Mouse (Mus musculus): ENCODE results near the gene Slc16a10. TPM values are rescaled to one million over a fixed set of nuclear protein-coding genes. Genes with fewer than 3 reads are reported as not detected.

The Slc16a10 gene
- polyA plus RNA-seq, 1 experiment from 2014 or later: 6.3 TPM

GRCm38 (mm10) chr10:40070684-40071083 is 71.4 kb downstream of the Slc16a10 start:
- 76% methylated on average over 9 of the region's 9 CpGs for WGBS
- no peaks in the 10 kb centered on the region for H3K27me3 ChIP-seq (ENCODE audit: poor library complexity, severe bottlenecking)
- H3K36me3 ChIP-seq (replicated peaks): no peaks in the 10 kb centered on the region
- peaks cover 37% of the 10 kb centered on the region for H3K4me1 ChIP-seq
- H3K27ac ChIP-seq: no peak overlapping the region
- DNase-seq (ENCODE audit: extremely low spot score, low spot score): no peak
- no peak overlapping the region for H3K4me3 ChIP-seq
- no peaks in the 10 kb centered on the region for H3K9me3 ChIP-seq

- H3K9me3 ChIP-seq: no peaks in the 10 kb centered on the region
- no peak overlapping the region for H3K27ac ChIP-seq
- H3K4me1 ChIP-seq: peaks cover 52% of the 10 kb centered on the region
- H3K36me3 ChIP-seq (replicated peaks): no peaks in the 10 kb centered on the region
- WGBS: 76% methylated on average over 4 of the region's 4 CpGs
- no peak overlapping the region for H3K4me3 ChIP-seq
- DNase-seq (ENCODE audit: extremely low spot score, low spot score): no peak
- no peaks in the 10 kb centered on the region for H3K27me3 ChIP-seq (ENCODE audit: poor library complexity, severe bottlenecking)
Measured at GRCm38 (mm10) chr10:40069270-40069669, 72.8 kb downstream of the Slc16a10 start.

DNA sequence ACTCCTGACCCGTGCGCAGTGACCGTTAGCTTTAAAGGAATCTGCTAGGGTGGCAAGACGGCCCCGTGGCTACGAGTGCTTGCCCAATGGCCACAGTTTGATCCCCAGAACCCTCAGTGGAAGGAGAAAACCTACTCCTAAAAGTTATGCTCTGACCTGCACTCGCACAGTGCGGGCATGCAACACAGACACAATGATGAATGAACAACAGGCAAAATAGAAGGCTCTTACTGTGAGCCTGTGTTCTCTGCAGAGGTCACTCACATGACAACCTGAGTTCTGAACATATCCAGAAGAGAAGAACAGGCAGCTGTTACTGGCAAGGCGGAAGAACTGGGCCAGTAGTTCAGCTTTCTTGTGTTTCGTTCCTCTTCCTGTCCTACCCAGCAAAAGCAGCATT is 73.5 kb downstream of the Slc16a10 start:
- Histone ChIP-seq H3K4me1 (peaks cover 54% of the 10 kb centered on the region), H3K27ac (0 out of 2 replicates have a peak overlapping the region, but pooled peaks have one; percentile 25), H3K9me3 (no peaks in the 10 kb centered on the region), H3K4me3 (no peak overlapping the region), H3K27me3 (ENCODE audit: poor library complexity, severe bottlenecking) (no peaks in the 10 kb centered on the region), H3K36me3 (replicated peaks) (no peaks in the 10 kb centered on the region)
- 83% methylated on average over 10 of the region's 10 CpGs for WGBS
- DNase-seq (ENCODE audit: extremely low spot score, low spot score): no peak

GRCm38 (mm10) chr10:40067529-40067928 is 74.5 kb downstream of the Slc16a10 start:
- no peak for DNase-seq (ENCODE audit: extremely low spot score, low spot score)
- Histone ChIP-seq H3K36me3 (replicated peaks) (no peaks in the 10 kb centered on the region), H3K27ac (no peak overlapping the region), H3K9me3 (no peaks in the 10 kb centered on the region), H3K27me3 (ENCODE audit: poor library complexity, severe bottlenecking) (no peaks in the 10 kb centered on the region), H3K4me1 (peaks cover 63% of the 10 kb centered on the region), H3K4me3 (no peak overlapping the region)
- 35% methylated on average over 1 of the region's 1 CpGs for WGBS

DNA sequence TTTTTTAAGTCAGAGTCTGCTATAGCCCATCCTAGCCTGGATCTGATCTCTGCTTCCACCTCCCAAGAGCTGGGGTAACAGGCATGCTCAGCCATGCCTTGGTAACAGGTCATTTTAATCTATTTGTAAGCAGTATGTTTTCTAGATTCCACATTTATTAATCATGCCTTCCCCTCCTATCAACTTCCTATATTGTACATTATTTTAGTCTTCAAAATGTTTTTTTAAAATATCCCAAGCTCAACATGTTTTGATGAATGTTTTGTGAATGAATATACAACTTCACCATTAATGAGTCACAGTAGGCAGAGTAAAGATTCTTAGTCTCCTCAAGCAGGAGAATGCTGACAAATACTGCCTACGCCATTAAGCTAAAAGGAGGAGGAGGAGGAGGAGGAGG is 75.0 kb downstream of the Slc16a10 start:
- H3K9me3 ChIP-seq: no peaks in the 10 kb centered on the region
- H3K4me1 ChIP-seq: peaks cover 67% of the 10 kb centered on the region
- 20% methylated on average over 1 of the region's 1 CpGs for WGBS
- H3K27me3 ChIP-seq (ENCODE audit: poor library complexity, severe bottlenecking): no peaks in the 10 kb centered on the region
- no peaks in the 10 kb centered on the region for H3K36me3 ChIP-seq (replicated peaks)
- no peak overlapping the region for H3K4me3 ChIP-seq
- DNase-seq (ENCODE audit: extremely low spot score, low spot score): no peak
- no peak overlapping the region for H3K27ac ChIP-seq

GRCm38 (mm10) chr10:40065357-40065756 is 76.7 kb downstream of the Slc16a10 start:
- Histone ChIP-seq H3K9me3 (no peaks in the 10 kb centered on the region), H3K27ac (peak overlapping the region; percentile 72), H3K4me3 (no peak overlapping the region), H3K36me3 (replicated peaks) (no peaks in the 10 kb centered on the region), H3K27me3 (ENCODE audit: poor library complexity, severe bottlenecking) (no peaks in the 10 kb centered on the region), H3K4me1 (peaks cover 60% of the 10 kb centered on the region)
- WGBS: 11% methylated on average over 3 of the region's 3 CpGs
- DNase-seq (ENCODE audit: extremely low spot score, low spot score): no peak

- WGBS: 29% methylated on average over 5 of the region's 5 CpGs
- no peaks in the 10 kb centered on the region for H3K36me3 ChIP-seq (replicated peaks)
- no peak overlapping the region for H3K27ac ChIP-seq
- no peaks in the 10 kb centered on the region for H3K9me3 ChIP-seq
- peaks cover 46% of the 10 kb centered on the region for H3K4me1 ChIP-seq
- H3K4me3 ChIP-seq: no peak overlapping the region
- no peak for DNase-seq (ENCODE audit: extremely low spot score, low spot score)
- H3K27me3 ChIP-seq (ENCODE audit: poor library complexity, severe bottlenecking): no peaks in the 10 kb centered on the region
Measured at GRCm38 (mm10) chr10:40063291-40063890, 78.7 kb downstream of the Slc16a10 start.

- DNase-seq (ENCODE audit: extremely low spot score, low spot score): no peak
- Histone ChIP-seq H3K36me3 (replicated peaks) (no peaks in the 10 kb centered on the region), H3K4me3 (no peak overlapping the region), H3K27me3 (ENCODE audit: poor library complexity, severe bottlenecking) (no peaks in the 10 kb centered on the region), H3K27ac (no peak overlapping the region), H3K9me3 (no peaks in the 10 kb centered on the region), H3K4me1 (peaks cover 41% of the 10 kb centered on the region)
- WGBS: 31% methylated on average over 6 of the region's 6 CpGs
Measured at GRCm38 (mm10) chr10:40062812-40063211, 79.2 kb downstream of the Slc16a10 start.

- Histone ChIP-seq H3K27me3 (ENCODE audit: poor library complexity, severe bottlenecking) (no peaks in the 10 kb centered on the region), H3K27ac (no peak overlapping the region), H3K4me3 (no peak overlapping the region), H3K36me3 (replicated peaks) (no peaks in the 10 kb centered on the region), H3K9me3 (no peaks in the 10 kb centered on the region), H3K4me1 (peaks cover 34% of the 10 kb centered on the region)
- no peak for DNase-seq (ENCODE audit: extremely low spot score, low spot score)
- 83% methylated on average over 5 of the region's 5 CpGs for WGBS
Measured at GRCm38 (mm10) chr10:40061926-40062325, 80.1 kb downstream of the Slc16a10 start.

GRCm38 (mm10) chr10:40058786-40059120 is 83.3 kb downstream of the Slc16a10 start:
- 86% methylated on average over 3 of the region's 3 CpGs for WGBS
- no peaks in the 10 kb centered on the region for H3K9me3 ChIP-seq
- DNase-seq (ENCODE audit: extremely low spot score, low spot score): no peak
- no peaks in the 10 kb centered on the region for H3K36me3 ChIP-seq (replicated peaks)
- peaks cover 13% of the 10 kb centered on the region for H3K4me1 ChIP-seq
- no peak overlapping the region for H3K4me3 ChIP-seq
- H3K27me3 ChIP-seq (ENCODE audit: poor library complexity, severe bottlenecking): no peaks in the 10 kb centered on the region
- no peak overlapping the region for H3K27ac ChIP-seq

GRCm38 (mm10) chr10:40058062-40058785 is 83.8 kb downstream of the Slc16a10 start:
- Histone ChIP-seq H3K9me3 (no peaks in the 10 kb centered on the region), H3K4me3 (no peak overlapping the region), H3K36me3 (replicated peaks) (no peaks in the 10 kb centered on the region), H3K27me3 (ENCODE audit: poor library complexity, severe bottlenecking) (no peaks in the 10 kb centered on the region), H3K4me1 (peaks cover 10% of the 10 kb centered on the region), H3K27ac (no peak overlapping the region)
- no peak for DNase-seq (ENCODE audit: extremely low spot score, low spot score)
- WGBS: 63% methylated on average over 6 of the region's 6 CpGs

- peaks cover 4% of the 10 kb centered on the region for H3K4me1 ChIP-seq
- no peak for DNase-seq (ENCODE audit: extremely low spot score, low spot score)
- no peaks in the 10 kb centered on the region for H3K36me3 ChIP-seq (replicated peaks)
- H3K27ac ChIP-seq: no peak overlapping the region
- no peaks in the 10 kb centered on the region for H3K27me3 ChIP-seq (ENCODE audit: poor library complexity, severe bottlenecking)
- no peaks in the 10 kb centered on the region for H3K9me3 ChIP-seq
- WGBS: 76% methylated on average over 2 of the region's 2 CpGs
- H3K4me3 ChIP-seq: no peak overlapping the region
Measured at GRCm38 (mm10) chr10:40057615-40058014, 84.4 kb downstream of the Slc16a10 start.

- 92% methylated on average over 8 of the region's 8 CpGs for WGBS
Measured at GRCm38 (mm10) chr10:40054455-40054854, 87.6 kb downstream of the Slc16a10 start.

More at GRCm38 (mm10) chr10:40054455-40054854, 87.6 kb downstream of the Slc16a10 start:
- Histone ChIP-seq H3K27me3 (ENCODE audit: poor library complexity, severe bottlenecking) (no peaks in the 10 kb centered on the region), H3K4me1 (no peaks in the 10 kb centered on the region), H3K27ac (no peak overlapping the region), H3K9me3 (no peaks in the 10 kb centered on the region), H3K4me3 (no peak overlapping the region), H3K36me3 (replicated peaks) (no peaks in the 10 kb centered on the region)
- DNase-seq (ENCODE audit: extremely low spot score, low spot score): no peak
